Mouse (Mus musculus) heart, embryonic 12.5 days (tissue): Measurements from ENCODE around the gene Lyar. TPM values are rescaled to one million over a fixed set of nuclear protein-coding genes. Genes with fewer than 3 reads are reported as not detected.
A peak's percentile ranks its signal among the peaks of the same experiment; 100 is the strongest.

Experiments used
- ATAC-seq: fragments of 200-750 bp; cut with Nextera tagmentation; 2 replicates; pipeline ENCODE4 v1.8.0; 2017; ENCODE audit warnings: moderate TSS enrichment, moderate library complexity; ENCODE audit not compliant: insufficient number of reproducible peaks, low FRiP score
- H3K27ac ChIP-seq: fragments of 300-500 bp; sonication (generic); 2 replicates; pipeline ENCODE4 v1.5.1; 2016; ENCODE audit warnings: mild to moderate bottlenecking, moderate library complexity; ENCODE audit not compliant: poor library complexity, severe bottlenecking
- H3K27me3 ChIP-seq: fragments of 300-500 bp; sonication (generic); replicated peaks from 2 replicates; pipeline ENCODE4 v1.6.1; 2016; ENCODE audit warnings: mild to moderate bottlenecking, moderate library complexity
- H3K36me3 ChIP-seq: fragments of 300-500 bp; sonication (generic); 2 replicates; pipeline ENCODE4 v1.6.1; 2016; ENCODE audit warnings: mild to moderate bottlenecking, moderate library complexity
- H3K4me1 ChIP-seq: fragments of 300-500 bp; sonication (generic); replicated peaks from 2 replicates; pipeline ENCODE4 v1.6.1; 2016; ENCODE audit warnings: mild to moderate bottlenecking
- H3K4me2 ChIP-seq: fragments of 300-500 bp; sonication (generic); 2 replicates; pipeline ENCODE4 v1.6.1; 2016; ENCODE audit warnings: mild to moderate bottlenecking, moderate library complexity
- H3K4me3 ChIP-seq: fragments of 300-500 bp; sonication (generic); 2 replicates; pipeline ENCODE4 v1.5.1; 2016; ENCODE audit warnings: mild to moderate bottlenecking
- H3K9ac ChIP-seq: fragments of 300-500 bp; sonication (generic); 2 replicates; pipeline ENCODE4 v1.6.1; 2016; ENCODE audit warnings: mild to moderate bottlenecking, moderate library complexity
- H3K9me3 ChIP-seq: fragments of 300-500 bp; sonication (generic); replicated peaks from 2 replicates; pipeline ENCODE4 v1.6.1; 2016; ENCODE audit warnings: mild to moderate bottlenecking, moderate library complexity
- WGBS: fragments of 180-500 bp; shearing (Covaris S2); methylation state at CpG from one replicate; pipeline ENCODE4 v1.1.7; 2016; 5-methylcytosine and 5-hydroxymethylcytosine counted together
- polyA plus RNA-seq: library from polyadenylated mRNA; unstranded; fragments of >200 nt; fragmentation: Nextera tagmentation; extraction: Ambion mirVana; gene quantifications from 2 replicates; pipeline ENCODE4 v1.2.1, GENCODE M21; 2016

The Lyar gene
- polyA plus RNA-seq, 1 experiment from 2014 or later, result 59.4 TPM

DNA sequence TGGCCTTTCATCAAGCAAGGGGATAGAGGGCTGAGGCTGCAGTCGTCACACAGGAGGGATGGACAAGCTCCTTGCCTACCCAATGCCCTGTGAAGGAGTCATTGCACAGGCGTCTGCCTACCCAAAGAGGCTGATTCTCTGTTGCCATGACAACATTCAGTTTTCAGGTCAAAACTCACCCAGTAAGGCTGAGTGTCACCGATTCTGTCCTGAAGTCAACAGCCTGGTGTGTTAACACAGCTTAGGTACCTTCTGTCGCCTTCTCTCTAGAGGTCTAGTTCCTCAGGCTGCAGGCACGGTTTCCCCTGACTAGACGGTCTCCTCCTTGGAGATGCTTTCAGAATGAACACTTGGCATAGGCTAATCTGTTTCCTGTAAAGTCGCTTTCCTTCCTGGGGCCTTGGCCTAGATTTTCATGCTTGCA lies 15.0 kb upstream of the Lyar start:
- ATAC-seq, result no peak
- Histone ChIP-seq H3K9ac (no peak overlapping the region), H3K4me1 (peaks cover 22% of the 10 kb centered on the region), H3K27me3 (no peaks in the 10 kb centered on the region), H3K4me3 (no peak overlapping the region), H3K9me3 (no peaks in the 10 kb centered on the region), H3K27ac (no peak overlapping the region), H3K4me2 (no peak overlapping the region), H3K36me3 (peaks cover 69% of the 10 kb centered on the region)
- WGBS, result 75% methylated on average over 7 of the region's 7 CpGs

- Histone ChIP-seq H3K9me3 (no peaks in the 10 kb centered on the region), H3K4me3 (no peak overlapping the region), H3K27ac (no peak overlapping the region), H3K9ac (no peak overlapping the region), H3K4me1 (peaks cover 22% of the 10 kb centered on the region), H3K4me2 (no peak overlapping the region), H3K36me3 (peaks cover 63% of the 10 kb centered on the region), H3K27me3 (no peaks in the 10 kb centered on the region)
- ATAC-seq, result 0 out of 2 replicates have a peak, but pooled peaks have one; percentile 22
- 41% methylated on average over 8 of the region's 8 CpGs for WGBS
Observed at GRCm38 (mm10) chr5:38208985-38209384, 11.3 kb upstream of the Lyar start.

- Histone ChIP-seq H3K27me3 (no peaks in the 10 kb centered on the region), H3K9ac (no peak overlapping the region), H3K4me3 (no peak overlapping the region), H3K36me3 (peaks cover 70% of the 10 kb centered on the region), H3K9me3 (no peaks in the 10 kb centered on the region), H3K4me1 (peaks cover 11% of the 10 kb centered on the region), H3K27ac (no peak overlapping the region), H3K4me2 (no peak overlapping the region)
- 86% methylated on average over 8 of the region's 8 CpGs for WGBS
- no peak for ATAC-seq
Observed at GRCm38 (mm10) chr5:38211691-38212090, 8.6 kb upstream of the Lyar start.

GRCm38 (mm10) chr5:38213009-38213408 lies 7.3 kb upstream of the Lyar start:
- H3K36me3 ChIP-seq, result peaks cover 68% of the 10 kb centered on the region

GRCm38 (mm10) chr5:38219771-38220307 lies 431 bp upstream of the Lyar start:
- peak overlapping the region; percentile 89 for H3K4me3 ChIP-seq
- H3K9me3 ChIP-seq, result no peaks in the 10 kb centered on the region
- peaks cover 32% of the 10 kb centered on the region for H3K36me3 ChIP-seq
- no peak; the same call in none of the 2 replicates for ATAC-seq
- peak overlapping the region; percentile 29 for H3K27ac ChIP-seq
- under 1% methylated on average over 35 of the region's 35 CpGs for WGBS
- H3K27me3 ChIP-seq, result no peaks in the 10 kb centered on the region
- peaks cover 18% of the 10 kb centered on the region for H3K4me1 ChIP-seq
- peak overlapping the region; percentile 90 for H3K4me2 ChIP-seq
- peak overlapping the region; percentile 88 for H3K9ac ChIP-seq

More at GRCm38 (mm10) chr5:38213009-38213408, 7.3 kb upstream of the Lyar start:
- H3K4me3 ChIP-seq, result no peak overlapping the region
- no peak overlapping the region for H3K9ac ChIP-seq
- H3K9me3 ChIP-seq, result no peaks in the 10 kb centered on the region
- H3K4me2 ChIP-seq, result no peak overlapping the region
- ATAC-seq, result no peak
- 86% methylated on average over 6 of the region's 6 CpGs for WGBS
- H3K27me3 ChIP-seq, result no peaks in the 10 kb centered on the region
- no peak overlapping the region for H3K27ac ChIP-seq
- peaks cover 11% of the 10 kb centered on the region for H3K4me1 ChIP-seq

- Histone ChIP-seq H3K9ac (no peak overlapping the region), H3K9me3 (peaks cover 7% of the 10 kb centered on the region; the same call in 1 of the 2 replicates), H3K4me2 (no peak overlapping the region), H3K36me3 (peaks cover 57% of the 10 kb centered on the region), H3K27ac (no peak overlapping the region), H3K4me1 (no peaks in the 10 kb centered on the region), H3K27me3 (no peaks in the 10 kb centered on the region), H3K4me3 (no peak overlapping the region)
- no peak for ATAC-seq
- 61% methylated on average over 4 of the region's 4 CpGs for WGBS
Observed at GRCm38 (mm10) chr5:38235422-38235821, 15.2 kb downstream of the Lyar start.

DNA sequence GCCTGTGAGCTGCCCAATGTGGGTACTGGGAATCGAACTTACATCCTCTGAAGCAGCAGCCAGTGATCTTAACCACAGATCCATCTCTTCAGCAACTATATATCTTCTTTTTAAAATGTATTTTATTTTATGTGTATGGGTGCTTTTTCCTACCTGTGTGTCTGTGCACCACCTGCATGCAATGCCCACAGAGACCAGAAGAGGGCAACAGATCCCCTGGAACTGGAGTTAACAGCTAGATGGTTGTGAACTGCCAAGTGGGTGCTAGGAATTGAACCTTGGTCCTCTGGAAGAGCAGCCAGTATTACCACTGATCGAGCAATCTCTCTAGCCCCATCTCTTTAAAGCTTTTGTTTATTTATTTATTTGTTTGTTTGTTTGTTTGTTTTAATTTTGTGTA lies 16.4 kb downstream of the Lyar start:
- Histone ChIP-seq H3K9ac (no peak overlapping the region), H3K27me3 (no peaks in the 10 kb centered on the region), H3K4me1 (no peaks in the 10 kb centered on the region), H3K4me3 (no peak overlapping the region), H3K4me2 (no peak overlapping the region), H3K9me3 (peaks cover 7% of the 10 kb centered on the region; the same call in 1 of the 2 replicates), H3K27ac (no peak overlapping the region), H3K36me3 (peaks cover 45% of the 10 kb centered on the region)
- ATAC-seq, result no peak
- whole genome bisulfite sequencing, result 95% methylated on average over 2 of the region's 2 CpGs

DNA sequence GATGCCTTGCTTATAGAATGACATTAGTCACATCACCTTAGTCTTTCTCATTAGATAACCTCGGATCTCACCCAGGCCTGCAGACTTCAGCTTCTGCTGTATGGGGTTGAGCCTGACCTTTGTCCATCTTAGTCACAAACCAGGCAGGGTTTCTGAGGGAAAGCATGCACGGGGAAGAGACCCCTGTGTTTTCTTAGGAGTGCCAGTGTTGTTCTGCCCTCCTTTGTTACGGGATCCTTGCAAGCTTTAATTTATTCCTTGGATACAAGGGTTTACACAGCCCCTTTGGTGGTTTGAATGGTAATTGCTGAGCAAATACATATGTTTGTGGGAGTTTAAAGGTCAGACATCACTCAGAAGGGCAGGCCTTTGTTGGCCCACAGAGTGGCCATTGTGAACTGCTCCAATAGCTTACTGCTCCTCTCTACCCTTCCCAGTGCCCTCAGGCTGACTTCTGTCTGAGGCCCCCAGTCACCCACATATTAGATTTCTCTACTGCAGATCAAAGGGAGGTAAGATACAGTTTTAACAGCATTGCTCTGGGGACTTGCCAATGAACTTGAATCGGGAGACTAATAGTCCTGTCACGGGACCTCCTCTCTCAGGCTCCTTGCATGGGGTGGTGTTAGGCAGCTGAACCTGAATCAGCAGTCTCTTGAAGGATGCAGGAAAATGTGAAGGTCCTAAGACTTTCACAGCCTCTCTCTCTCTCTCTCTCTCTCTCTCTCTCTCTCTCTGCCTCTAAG lies 20.6 kb downstream of the Lyar start:
- H3K4me3 ChIP-seq, result no peak overlapping the region
- no peak for ATAC-seq
- no peaks in the 10 kb centered on the region for H3K4me1 ChIP-seq
- peaks cover 7% of the 10 kb centered on the region; the same call in 1 of the 2 replicates for H3K36me3 ChIP-seq
- H3K9me3 ChIP-seq, result peaks cover 7% of the 10 kb centered on the region; the same call in 1 of the 2 replicates
- H3K4me2 ChIP-seq, result no peak overlapping the region
- WGBS, result 62% methylated on average over 5 of the region's 5 CpGs
- H3K27ac ChIP-seq, result no peak overlapping the region
- H3K27me3 ChIP-seq, result no peaks in the 10 kb centered on the region
- H3K9ac ChIP-seq, result no peak overlapping the region

- H3K4me1 ChIP-seq, result no peaks in the 10 kb centered on the region
- WGBS, result 93% methylated on average over 3 of the region's 3 CpGs
- no peaks in the 10 kb centered on the region for H3K27me3 ChIP-seq
- no peak overlapping the region for H3K27ac ChIP-seq
- H3K4me2 ChIP-seq, result no peak overlapping the region
- H3K9me3 ChIP-seq, result peaks cover 6% of the 10 kb centered on the region; the same call in 1 of the 2 replicates
- no peak for ATAC-seq
- H3K36me3 ChIP-seq, result peaks cover 3% of the 10 kb centered on the region; the same call in 1 of the 2 replicates
- no peak overlapping the region for H3K9ac ChIP-seq
- no peak overlapping the region for H3K4me3 ChIP-seq
Observed at GRCm38 (mm10) chr5:38241473-38241834, 21.2 kb downstream of the Lyar start.

- H3K36me3 ChIP-seq, result no peaks in the 10 kb centered on the region
- no peak overlapping the region for H3K9ac ChIP-seq
- no peak overlapping the region for H3K27ac ChIP-seq
- H3K4me2 ChIP-seq, result no peak overlapping the region
- H3K4me3 ChIP-seq, result no peak overlapping the region
- H3K9me3 ChIP-seq, result 0 out of 2 replicates have a peak, but pooled peaks cover under 1% of the 10 kb centered on the region
- 79% methylated on average over 6 of the region's 6 CpGs for WGBS
- ATAC-seq, result no peak
- no peaks in the 10 kb centered on the region for H3K4me1 ChIP-seq
- H3K27me3 ChIP-seq, result no peaks in the 10 kb centered on the region
Observed at GRCm38 (mm10) chr5:38241966-38242365, 21.7 kb downstream of the Lyar start.

DNA sequence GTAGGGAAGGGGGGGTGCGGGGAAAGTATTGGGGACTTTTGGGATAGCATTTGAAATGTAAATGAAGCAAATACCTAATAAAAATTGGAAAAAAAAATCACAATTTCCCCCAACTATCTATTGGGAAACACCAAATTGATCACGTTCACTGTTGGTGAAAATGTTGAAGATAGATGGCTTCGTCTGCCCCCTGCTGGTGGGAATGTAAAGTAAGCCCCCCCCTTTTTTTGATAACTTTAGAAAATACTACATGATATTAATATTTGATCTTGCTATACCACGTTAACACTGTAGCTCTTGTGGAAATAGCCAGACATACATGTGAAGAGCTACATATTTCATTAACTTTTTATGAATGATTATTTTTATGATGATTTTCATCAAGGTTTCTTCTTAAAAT lies 34.9 kb downstream of the Lyar start:
- H3K9me3 ChIP-seq, result no peaks in the 10 kb centered on the region
- 43% methylated on average over 4 of the region's 4 CpGs for WGBS
- H3K9ac ChIP-seq, result no peak overlapping the region
- H3K36me3 ChIP-seq, result no peaks in the 10 kb centered on the region
- ATAC-seq, result no peak
- no peak overlapping the region for H3K4me2 ChIP-seq
- no peaks in the 10 kb centered on the region for H3K4me1 ChIP-seq
- H3K27me3 ChIP-seq, result no peaks in the 10 kb centered on the region
- H3K4me3 ChIP-seq, result no peak overlapping the region
- H3K27ac ChIP-seq, result no peak overlapping the region
